Mouse (Mus musculus): ENCODE data around the gene Btbd8.

DNA sequence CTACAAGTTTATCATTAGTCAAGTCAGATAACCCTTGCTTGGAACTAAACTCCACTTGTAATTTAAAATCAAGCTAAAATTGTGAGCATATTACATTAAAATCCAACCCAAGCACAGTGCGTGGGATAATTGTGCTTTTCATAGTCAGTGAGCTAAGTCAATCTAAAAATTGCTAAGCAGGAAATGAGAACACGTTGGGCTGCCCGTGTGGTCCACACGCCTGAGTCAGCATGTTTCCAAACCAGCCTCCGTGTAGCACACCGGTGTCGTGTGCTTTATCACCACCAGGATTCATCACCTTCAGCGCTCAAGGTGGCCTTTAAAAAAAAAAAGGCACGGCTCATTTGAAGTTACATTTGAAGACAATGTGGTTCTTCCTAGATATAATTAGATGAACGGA lies 86.5 kb downstream of the Btbd8 start:
- TF ChIP-seq CTCF (IDR thresholded peaks at IDR 0.05; ENCODE audit: low read depth) (no peak), EP300 (IDR thresholded peaks at IDR 0.05; ENCODE audit: low read depth) (no peak)

All from heart, postnatal 0 days (tissue).